Mouse (Mus musculus) lung, postnatal 0 days (tissue): ENCODE results near the gene C87414. TPM values are rescaled to one million over a fixed set of nuclear protein-coding genes. Genes with fewer than 3 reads are reported as not detected.
"Not testable (repeated sequence)": the region's sequence is repeated elsewhere in the genome, so short reads cannot be mapped to it uniquely, and the experiment has no call there.

Experiments used
- ATAC-seq: fragments of 200-750 bp; cut with Nextera tagmentation; 2 replicates; pipeline ENCODE4 v1.8.0; 2017; ENCODE audit warnings: moderate library complexity
- DNase-seq: peaks from one replicate; pipeline ENCODE4 v3.0.0-alpha.2; 2016; ENCODE audit warnings: low spot score
- H3K27ac ChIP-seq: fragments of 300-500 bp; sonication (generic); 2 replicates; pipeline ENCODE4 v1.5.1; 2014; ENCODE audit warnings: antibody characterized with exemption, mild to moderate bottlenecking, low read length, mixed read lengths
- H3K27me3 ChIP-seq: fragments of 300-500 bp; sonication (generic); replicated peaks from 2 replicates; pipeline ENCODE4 v1.6.1; 2014; ENCODE audit warnings: low read length, mixed read lengths; ENCODE audit not compliant: insufficient read depth
- H3K36me3 ChIP-seq: fragments of 300-500 bp; sonication (generic); 2 replicates; pipeline ENCODE4 v1.6.1; 2014; ENCODE audit warnings: low read length, mixed read lengths; ENCODE audit not compliant: insufficient read depth
- H3K4me1 ChIP-seq: fragments of 300-500 bp; sonication (generic); 2 replicates; pipeline ENCODE4 v1.6.1; 2014; ENCODE audit warnings: antibody characterized with exemption, low read depth, low read length, mixed read lengths; ENCODE audit not compliant: insufficient read depth
- H3K4me2 ChIP-seq: fragments of 300-500 bp; sonication (generic); replicated peaks from 2 replicates; pipeline ENCODE4 v1.6.1; 2014; ENCODE audit warnings: low read depth, mild to moderate bottlenecking, low read length, moderate library complexity, mixed read lengths
- H3K4me3 ChIP-seq: fragments of 300-500 bp; sonication (generic); 2 replicates; pipeline ENCODE4 v1.5.1; 2014; ENCODE audit warnings: low read depth, low read length
- H3K9ac ChIP-seq: fragments of 300-500 bp; sonication (generic); replicated peaks from 2 replicates; pipeline ENCODE4 v1.6.1; 2014; ENCODE audit warnings: low read depth, mild to moderate bottlenecking
- H3K9me3 ChIP-seq: fragments of 300-500 bp; sonication (generic); 2 replicates; pipeline ENCODE4 v1.6.1; 2016; ENCODE audit warnings: low read length, mixed read lengths
- WGBS: fragments of 180-500 bp; shearing (Covaris S2); extraction: QIAGEN DNeasy Blood & Tissue Kit; methylation state at CpG from one replicate; pipeline ENCODE4 v1.1.7; 2014; 5-methylcytosine and 5-hydroxymethylcytosine counted together
- polyA plus RNA-seq: library from polyadenylated mRNA; unstranded; fragments of >200 nt; fragmentation: Nextera tagmentation; extraction: Ambion mirVana; gene quantifications from 2 replicates; pipeline ENCODE4 v1.2.1, GENCODE M21; 2015

The C87414 gene
- not detected in 2 replicates for polyA plus RNA-seq

DNA sequence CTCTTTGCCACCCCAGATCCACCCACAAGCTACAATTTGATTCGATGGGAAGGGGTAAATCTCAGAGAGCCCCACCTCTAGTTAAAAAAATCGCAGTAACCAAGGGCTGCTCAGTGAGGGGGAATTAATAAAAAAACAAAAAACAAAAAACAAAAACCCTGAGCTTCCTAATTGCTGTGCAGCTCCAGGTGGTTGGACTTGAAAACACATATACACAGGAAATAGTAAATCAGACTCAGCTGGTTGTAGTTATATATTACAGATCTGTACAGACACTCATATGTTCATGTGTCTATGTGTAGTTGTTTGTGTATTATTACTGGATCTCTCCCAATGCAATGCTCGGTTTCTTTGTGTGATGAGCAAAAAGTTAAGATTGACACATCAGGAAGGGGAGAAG is at the start of gene C87414:
C87414 (minus strand) TSS at position 101 of the 400 bp plus-strand sequence.
- not testable (repeated sequence) for H3K36me3 ChIP-seq, H3K27me3 ChIP-seq, H3K9ac ChIP-seq, H3K4me1 ChIP-seq, H3K4me2 ChIP-seq, DNase-seq, H3K27ac ChIP-seq, ATAC-seq, H3K4me3 ChIP-seq, H3K9me3 ChIP-seq
- no CpG with 5 or more reads among the region's 3 CpGs for WGBS

DNA sequence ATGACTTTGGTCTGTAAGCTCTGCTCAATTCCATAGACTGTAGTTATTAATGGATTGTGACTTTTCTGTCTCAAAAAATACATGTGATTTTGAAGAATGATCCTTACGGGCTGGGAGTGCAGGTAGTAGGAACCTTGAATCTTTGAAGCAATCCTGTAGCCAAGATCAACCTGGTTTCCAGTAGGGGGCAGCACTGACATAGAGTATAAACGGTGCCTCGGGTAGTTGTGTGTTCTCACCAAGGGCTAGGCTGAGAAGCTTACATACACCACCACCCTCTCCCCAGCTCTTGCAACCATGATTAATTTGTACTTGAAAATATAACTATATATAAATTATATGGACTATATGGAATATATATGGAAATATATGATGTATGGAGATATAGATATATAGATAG is 13.3 kb upstream of the C87414 start:
- 73% methylated on average over 3 of the region's 3 CpGs for WGBS
- not testable (repeated sequence) for DNase-seq, H3K4me2 ChIP-seq, H3K27me3 ChIP-seq, H3K4me3 ChIP-seq, H3K4me1 ChIP-seq, H3K27ac ChIP-seq, H3K9ac ChIP-seq, H3K9me3 ChIP-seq, ATAC-seq, H3K36me3 ChIP-seq

Other genes with a start within 250 kb of the C87414 start
- gene Gm16427, start 131.4 kb downstream of the C87414 start, polyA plus RNA-seq = not detected in 2 replicates
- not detected in 2 replicates for gene Gm7792, start 172.2 kb upstream of the C87414 start, polyA plus RNA-seq